Mouse (Mus musculus) natural killer cell, adult 2 months (primary cell): ENCODE data around the gene Cfap221.

ENCODE experiments used
- DNase-seq, 2 experiments: peaks; one replicate each; pipeline ENCODE4 v3.0.0; 2022; ENCODE audit warnings: low spot score in 2 of 2

Cfap221 gene

DNA sequence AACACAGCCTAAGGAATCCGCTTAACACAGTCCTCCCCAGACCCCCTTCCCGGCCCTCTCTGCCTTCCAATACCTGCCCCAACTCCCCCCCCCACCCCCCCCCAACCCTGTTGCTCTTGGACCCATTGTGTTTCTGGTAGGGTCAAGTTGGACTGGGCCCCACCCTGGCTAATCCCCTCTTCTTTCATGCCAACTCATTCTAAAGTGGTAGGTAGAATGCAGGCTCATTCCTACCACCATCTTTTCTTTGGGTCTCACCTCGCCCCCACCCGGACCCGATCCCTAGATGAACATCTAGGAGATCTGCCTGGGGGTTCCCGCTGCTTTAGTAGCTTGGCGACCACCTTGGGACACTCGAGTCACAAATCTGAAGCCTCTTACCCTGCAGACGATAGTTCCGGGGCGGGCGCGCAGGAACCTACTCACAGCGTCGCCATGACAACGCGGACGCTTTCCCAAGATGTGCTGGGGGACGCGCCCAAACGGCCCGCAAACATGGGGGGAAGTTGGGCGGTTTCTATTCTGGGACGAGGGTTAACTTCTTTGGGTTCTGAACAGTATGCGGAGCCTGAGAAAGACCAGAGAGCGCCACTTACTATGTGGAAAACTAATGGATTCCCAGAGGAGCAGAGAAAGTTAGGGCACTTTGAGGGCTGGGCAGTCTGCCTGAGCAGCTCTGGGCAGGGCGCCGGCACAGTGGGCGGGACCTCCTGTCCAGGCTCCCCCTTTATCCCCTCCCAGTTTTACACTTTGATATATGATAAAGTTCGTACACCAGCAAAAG, at the start of gene Cfap221:
Gene Cfap221, minus strand, starts transcription at position 437 of the 784 bp plus-strand sequence.
- peak in 1 of 2 experiments; percentile 1 for DNase-seq

DNA sequence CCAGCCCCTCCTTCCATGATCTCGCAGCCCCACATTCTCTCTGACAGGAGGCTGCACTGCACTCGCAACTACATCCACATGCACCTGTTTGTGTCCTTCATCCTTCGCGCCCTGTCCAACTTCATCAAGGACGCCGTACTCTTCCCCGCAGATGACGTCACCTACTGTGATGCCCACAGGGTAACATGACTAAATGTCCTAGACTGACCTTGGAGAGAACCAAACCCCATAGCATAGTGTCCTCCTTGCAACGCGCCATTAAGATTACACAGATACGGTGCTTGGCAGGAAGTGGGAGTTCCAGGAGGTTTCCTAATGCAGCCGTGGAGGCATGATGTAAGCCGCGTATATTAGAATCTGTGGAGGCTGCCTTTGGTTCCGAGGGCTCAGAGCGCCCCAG, 47.5 kb upstream of the Cfap221 start:
- DNase-seq: no peak

DNA sequence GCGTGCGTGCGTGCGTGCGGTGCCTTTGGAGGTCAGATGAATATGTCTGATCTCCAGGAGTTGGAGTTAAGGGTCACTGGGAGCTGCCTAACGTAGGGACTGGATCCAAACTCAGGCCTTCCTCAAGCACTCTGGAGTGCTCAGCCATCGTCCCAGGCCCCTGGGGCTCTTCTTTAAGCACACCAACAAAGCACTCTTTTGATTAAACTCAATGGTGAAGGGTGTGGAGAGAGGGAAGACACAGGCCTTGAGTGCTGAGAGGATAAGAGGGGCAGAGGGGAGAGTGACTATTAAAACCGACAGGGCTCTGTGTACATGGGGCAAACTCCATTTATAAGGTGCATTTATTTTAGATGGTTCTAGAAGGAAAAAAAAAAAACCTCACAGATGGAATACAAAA, 45.4 kb upstream of the Cfap221 start:
- DNase-seq: no peak

DNA sequence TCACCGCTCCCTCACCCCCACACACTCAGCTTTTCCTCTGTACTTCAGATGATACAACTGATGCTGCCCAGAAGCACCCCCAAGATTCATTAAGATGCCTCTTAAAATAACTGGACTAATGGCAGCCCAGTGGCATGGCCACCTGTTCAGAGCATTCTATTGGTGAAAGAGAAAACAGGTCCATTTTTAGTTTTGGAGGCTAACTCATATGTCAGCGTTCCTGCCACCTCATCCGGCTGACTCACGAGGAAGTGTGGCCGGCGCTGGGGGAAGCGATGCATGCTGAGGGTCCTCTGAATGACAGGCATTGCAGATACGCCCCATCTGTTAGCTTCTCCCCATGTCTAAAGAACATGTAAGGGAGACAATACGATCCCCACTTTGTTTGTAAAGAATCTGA, 41.6 kb upstream of the Cfap221 start:
- DNase-seq: no peak

DNA sequence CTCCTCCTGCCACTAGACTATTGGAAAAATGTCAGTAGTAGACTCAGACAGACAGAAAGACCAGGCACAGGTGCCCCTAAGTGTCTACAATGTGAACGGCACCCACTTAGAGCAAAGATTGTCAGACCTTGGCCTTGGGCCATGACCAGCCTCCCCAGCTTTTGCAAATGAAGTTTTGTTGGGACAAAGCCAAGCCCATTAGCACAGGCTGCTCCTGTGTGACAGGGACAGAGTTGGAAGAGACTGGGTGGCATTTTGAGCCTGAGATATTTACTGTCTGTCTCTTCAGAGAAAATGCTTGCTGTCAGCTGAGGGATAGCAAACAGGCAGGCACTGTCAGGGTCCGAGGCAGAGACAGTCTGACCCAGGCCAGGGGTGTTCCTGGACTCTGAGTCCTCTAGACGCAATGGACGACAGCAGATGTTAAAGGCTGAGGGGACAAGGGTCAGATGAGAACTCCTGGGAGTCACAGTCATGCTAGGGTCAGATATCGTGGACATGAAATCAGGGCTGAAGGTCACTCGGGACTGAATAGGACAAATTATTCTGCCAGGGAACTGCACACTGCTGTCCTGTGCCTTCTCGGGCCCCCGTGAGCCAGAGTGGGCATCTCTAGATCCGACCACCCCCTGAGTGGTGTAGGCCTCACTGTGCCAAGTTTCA, 40.1 kb upstream of the Cfap221 start:
- DNase-seq: no peak

DNA sequence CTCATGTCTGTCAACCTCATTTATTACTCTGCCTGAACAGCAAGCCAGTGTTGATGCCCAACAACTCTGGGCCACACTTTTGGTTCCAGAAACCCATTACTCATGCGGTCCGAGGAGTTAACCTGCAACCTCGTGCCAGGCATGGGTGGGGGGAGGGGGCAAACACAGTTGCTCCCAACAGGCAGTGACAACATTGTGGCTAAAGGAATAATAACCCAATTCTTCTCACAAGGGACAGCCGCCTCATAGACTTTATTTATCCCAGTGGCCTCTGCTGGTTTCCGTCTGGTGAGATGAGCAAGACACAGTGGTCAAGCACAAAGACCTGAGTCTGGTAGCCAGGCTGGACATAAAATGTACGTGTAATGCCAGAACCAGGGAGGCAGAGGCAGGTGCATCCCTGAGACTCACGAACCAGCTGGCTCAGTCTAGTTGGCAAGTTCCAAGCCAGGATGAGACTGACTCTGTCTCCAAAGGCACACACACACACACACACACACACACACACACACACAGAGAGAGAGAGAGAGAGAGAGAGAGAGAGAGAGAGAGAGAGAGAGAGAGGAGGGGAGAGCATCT, 38.5 kb upstream of the Cfap221 start:
- no peak for DNase-seq

DNA sequence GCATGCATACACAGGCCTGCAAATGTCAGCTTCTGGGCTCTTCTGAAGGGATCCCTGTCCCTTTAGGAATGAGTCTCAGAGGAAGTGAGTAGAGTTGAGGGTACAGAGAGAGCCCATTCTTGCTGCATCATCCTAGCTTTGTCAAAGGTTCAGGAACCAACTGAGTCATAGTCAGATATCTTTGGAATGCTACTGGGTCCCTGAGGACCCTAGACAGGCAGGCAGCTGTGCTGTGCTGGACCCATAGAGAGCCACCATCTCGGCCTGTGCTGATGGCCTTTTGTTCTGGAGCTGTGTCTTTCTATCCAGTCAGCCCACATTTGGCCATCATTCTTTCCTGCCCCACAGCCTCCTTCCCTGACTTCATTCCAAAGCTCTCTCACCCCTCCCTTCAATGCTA, 37.8 kb upstream of the Cfap221 start:
- no peak for DNase-seq

DNA sequence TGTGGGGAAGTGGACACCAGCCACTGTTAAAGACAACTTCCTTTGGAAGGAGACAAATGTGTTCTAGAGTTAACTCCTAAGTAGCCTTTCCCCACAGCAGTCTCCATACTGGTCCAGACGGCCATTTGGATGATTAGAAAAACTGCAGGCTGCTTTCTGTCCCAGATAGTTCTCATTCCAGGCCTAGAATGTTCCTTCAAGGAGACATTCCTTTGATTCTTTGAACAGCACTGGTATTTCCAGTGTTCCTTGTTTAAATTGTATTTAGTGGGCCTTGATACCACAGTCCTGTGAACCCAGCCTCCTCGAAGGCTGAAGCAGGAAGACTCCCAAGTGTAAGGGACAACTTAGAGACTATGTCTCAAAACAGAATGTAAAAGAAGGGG, 36.4 kb upstream of the Cfap221 start:
- no peak for DNase-seq

DNA sequence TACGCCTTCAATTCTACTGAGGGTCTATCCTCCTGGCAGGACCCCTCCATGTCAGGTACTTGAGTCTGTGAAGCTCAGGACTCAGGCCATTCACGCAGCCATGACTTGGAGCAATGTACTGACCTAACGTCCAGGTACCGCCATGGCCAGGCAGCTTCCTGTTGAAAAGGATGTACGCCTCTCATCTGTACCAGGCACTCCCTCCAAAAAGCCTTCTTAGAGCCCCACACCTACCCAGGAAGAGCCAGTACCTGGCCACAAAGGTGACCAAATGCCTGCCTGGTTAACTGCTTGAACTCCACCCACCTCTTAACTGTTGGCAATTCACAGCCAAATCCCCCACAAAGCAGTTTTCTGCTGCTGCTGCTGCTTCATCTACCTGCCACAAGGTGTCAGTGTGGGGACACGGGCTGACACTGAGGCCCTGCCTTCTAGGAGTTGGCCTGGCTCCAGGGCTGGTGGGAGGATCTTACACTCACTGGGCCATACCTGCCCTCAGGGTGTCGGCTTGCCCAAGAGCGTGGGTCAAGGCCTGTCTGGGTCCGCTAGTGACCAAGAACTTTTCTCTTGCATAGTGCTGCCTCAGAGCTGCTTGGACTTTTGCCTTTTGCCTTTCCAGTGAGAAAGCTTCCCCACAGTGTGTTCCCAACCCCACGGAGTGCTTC, 35.9 kb upstream of the Cfap221 start:
- DNase-seq: peak; percentile 71 to 78

DNA sequence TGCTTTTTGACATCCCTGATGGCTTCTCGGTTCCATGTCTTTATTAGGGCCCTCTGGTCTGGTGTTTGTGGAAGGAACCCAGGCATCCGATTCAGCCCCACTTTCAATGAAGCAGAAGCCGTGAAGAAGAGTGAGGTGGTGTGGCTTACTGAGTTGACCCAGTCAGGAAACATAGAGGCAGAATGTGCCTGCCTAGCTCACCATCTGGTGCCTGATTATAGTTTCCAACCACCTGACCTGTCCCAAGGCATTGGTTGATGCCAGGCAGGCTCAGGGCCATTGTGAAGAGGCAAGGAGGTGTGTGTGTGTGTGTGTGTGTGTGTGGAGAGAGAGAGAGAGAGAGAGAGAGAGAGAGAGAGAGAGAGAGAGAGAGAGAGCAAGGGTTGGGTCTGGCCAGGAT, 33.4 kb upstream of the Cfap221 start:
- DNase-seq: no peak

DNA sequence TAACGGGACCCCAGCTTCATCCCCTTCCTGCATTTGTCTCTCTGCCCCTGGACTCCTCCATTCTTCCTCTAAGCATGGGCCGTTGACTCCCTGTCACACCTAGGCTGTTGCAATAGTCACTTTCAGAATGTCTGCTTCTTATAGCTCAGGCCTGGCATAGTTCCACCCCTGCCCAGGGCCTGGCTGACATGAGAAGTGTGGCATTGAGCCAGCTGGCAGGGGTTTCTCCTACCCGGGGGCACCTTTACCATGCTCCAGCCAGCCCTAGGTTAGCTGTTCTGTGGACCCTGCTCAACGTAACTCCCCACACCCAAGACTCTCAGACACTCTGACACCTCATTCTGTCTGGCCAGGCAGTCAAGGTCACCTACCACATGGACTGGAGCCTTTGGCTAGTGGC, 30.7 kb upstream of the Cfap221 start:
- DNase-seq: no peak

DNA sequence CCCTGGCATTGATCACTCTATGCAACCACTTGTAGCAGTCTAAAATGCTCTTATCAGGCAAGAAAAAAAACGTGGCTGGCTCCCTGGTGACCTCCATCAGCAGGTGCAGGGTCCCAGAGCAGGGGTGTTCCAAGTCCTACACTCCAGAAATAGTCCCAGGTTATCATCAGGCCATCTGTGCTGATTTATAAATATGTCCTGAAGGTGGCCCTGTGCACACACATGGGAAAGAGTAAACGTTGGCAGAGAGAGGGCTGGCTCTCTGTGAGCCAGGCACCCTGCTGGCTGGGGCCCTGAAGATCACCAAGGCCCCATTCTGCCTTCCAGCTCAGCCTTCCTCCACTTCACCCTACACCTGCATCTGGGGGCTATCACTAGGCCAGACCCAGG, 28.0 kb upstream of the Cfap221 start:
- DNase-seq: no peak

DNA sequence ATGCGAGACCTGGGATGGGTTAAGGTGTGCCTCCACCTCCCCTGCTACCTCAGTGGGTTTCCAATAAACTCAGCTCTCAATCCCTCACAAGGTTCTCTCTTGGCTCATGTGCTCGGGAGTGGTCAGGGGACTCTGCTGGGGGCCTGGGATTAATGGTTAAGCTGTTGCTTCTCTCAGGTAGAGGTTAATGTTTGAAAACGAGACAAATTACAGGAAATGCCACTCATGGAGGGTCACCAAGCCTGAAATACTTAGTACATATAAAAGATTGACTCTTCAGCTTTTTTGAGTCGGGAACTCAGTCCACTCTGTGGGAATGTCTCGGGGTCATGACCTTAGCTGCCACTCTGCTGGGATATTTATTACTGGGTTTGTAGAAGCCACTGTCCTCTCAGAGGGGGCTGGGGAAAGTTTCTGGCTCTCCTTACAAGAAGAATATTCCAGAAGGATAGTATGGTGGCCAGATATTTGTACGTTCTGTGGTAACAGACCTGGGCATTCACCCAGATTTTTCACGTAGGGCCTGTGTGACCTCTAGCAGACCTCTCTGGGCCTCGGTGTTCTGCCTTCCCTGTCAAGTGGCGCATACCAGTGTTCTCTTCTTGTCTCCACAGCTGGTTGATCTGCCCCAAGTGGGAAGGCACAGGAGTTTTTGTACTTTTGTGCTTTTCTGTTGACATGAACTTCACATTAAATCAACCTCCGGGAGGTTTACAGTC, 27.5 kb upstream of the Cfap221 start:
- DNase-seq: no peak

DNA sequence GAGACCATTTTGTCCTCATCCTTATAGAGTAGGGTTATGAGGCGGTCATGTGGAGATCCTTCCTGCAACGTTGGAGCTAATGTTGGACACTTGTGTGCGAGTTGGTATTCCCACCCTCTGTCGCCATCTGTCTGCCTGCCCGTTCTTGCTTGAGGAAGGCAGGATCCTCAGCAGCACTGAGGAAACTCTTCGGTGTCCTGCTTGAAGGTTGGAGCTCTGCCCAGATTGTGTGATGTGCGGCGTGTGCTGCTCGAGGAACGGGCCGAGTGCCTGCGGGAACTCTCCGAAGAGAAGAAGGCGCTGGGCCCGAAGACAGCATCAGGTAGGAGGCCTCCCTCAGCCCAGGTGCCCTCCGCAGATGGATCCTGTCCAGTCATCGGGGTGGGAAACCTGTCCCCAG, 24.9 kb upstream of the Cfap221 start:
- no peak for DNase-seq

DNA sequence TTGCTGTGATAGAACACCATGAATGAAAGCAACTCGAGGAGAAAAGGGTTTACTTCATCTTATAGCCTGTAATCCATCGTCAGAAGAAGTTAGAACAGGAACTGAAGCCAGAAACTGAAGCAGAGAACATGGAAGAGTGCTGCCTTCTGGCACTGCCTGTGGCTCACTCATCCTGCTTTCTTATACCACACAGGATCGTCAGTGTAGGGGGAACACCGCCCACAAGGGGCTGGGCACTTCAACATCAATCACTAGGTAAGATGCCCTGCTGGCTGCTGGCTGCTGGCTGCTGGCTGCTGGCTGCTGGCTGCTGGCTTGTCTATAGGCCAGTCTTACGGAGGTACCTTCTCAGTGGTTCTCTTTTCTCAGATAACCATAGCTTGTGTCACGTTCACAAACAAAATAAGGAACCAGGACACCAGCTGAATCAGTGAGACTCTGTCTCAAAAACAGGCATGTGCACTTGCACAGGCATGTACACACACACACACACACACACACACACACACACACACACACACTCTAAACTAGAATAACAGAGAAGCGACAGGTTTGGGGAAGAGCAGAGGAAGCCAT, 23.4 kb upstream of the Cfap221 start:
- DNase-seq: no peak

DNA sequence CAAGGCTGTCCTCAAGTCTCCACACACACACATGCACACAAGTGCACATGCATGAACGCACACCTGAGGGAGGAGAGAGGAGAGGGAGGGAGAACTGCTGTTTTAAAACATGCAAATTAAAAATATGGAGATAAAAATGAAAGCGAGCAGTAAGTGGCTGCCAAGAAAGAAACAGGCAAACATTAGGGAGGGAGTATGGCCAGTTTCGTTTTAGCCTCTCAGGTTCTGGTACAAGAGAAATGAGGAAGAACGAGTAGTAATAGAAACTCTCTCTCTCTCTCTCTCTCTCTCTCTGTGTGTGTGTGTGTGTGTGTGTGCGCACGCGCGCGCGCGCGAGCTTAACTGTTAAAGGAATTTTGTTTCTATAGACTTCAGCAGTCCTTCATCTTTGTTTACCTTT, 22.4 kb upstream of the Cfap221 start:
- DNase-seq: no peak

DNA sequence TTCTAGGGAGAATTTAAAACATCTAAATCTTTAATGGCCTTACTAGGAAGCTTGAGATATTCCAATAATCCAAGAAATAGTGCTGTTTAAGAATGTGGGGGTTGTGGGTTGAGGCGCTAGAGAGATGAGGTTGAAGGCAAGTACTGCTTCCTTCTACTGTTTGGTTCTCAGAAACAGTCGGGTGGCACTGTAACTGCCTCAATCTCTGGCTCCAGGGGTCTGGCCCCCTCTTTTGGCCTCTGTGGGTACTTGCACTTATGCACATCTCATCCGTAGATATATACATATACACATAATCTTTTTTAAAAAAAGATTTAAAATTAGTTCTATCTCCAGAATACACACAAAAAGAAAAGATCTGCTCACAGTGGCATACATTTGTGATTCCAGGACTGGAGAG, 21.9 kb upstream of the Cfap221 start:
- no peak for DNase-seq

DNA sequence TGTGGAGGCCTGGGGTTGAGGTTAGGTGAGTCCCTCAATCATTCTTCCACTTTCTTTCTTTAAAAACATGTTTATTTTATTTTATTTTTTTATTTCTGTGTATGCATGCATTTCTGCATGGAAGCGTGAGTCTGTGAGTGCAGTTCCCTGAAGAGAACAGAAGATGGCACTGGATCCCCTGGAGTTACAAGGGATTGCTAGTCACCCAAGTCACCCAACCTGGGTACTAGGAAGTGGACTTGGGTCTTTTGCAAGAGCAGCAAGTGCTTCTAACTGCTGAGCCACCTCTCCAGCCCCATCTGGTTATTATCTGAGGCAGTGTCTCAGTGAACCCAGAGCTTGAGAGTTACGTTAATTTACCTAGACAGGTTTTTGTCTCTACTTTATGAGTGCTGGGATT, 19.2 kb upstream of the Cfap221 start:
- DNase-seq: no peak

DNA sequence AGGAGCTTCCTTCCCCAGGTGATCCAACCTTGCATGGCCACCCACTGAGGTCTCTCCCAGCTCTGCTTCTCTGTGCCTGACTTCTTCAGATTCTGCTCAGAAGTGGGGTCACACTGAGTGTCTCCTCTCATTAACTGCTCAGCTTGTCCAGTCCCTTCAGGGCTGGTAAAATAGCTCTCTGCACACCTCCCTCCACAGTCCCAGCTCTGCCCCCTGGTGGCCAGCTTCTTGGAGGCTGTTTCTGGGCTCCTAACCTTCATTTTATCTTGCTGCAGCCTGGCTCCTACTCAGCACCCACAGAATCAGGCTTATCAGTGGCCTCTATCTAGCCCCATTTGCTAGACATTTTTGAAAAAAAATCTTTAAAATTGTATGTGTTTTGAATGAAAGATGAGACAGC, 16.1 kb upstream of the Cfap221 start:
- DNase-seq: peak; percentile 13 to 25

DNA sequence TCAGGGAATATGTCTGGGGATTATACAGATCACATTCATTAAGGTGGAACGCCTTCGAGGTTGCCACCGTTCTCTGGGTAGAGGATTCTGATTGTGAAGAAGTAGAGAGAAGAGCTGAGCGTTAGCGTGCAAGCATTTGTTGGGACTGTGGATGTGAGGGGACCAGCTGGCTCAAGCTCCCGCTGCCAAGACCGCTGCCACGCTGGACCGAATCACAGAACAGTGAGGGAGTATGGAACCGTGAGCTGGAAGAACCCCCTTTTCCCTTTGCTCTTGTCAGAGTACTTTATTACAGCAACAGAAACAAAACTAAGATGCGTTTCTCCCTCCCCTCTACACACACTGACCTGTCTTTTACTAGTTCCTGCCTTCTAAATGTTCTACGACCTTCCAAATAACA, 15.6 kb upstream of the Cfap221 start:
- no peak for DNase-seq

DNA sequence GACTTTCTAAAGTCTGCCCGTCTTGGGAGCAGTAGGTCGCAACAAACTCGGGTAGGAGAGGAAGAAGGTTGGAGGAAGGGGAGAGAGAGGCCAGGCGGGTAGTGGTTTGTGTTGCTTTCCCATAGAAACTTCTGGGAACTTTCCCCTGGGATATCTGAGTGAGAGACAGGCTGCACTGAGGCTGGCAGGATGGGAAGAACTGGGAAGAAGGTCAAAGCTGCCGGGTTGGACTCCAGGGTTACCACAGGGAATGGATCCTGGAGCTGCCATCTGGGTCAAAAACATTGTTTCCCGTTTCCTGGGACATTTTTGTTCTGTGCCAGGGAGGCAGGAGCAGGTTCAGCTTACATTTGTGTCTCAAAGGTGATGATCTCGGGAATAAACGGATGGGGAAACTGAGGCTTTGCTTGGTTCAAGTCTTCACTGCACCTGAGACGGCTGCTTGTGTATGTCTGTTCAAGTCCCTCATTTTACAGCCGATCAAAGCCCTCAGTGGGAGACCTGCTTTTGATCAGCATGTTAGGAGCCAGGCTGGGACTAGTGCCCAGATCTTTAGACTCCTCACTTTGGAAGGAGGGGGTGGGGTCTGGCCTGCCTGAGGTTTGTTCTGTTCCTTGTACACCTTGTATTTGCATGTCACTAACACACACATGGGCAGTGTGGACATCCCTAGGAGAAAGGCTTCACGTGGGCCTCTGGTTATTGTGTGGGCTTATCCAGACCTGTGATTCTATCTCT, 11.0 kb upstream of the Cfap221 start:
- no peak for DNase-seq
